Mouse (Mus musculus) megakaryocyte, embryonic 14.5 days (primary cell): ENCODE data around the gene Jhy. TPM values are rescaled to one million over a fixed set of nuclear protein-coding genes. Genes with fewer than 3 reads are reported as not detected.

Experiments
- H3K27me3 ChIP-seq: replicated peaks from 2 replicates; pipeline ENCODE3; 2012; ENCODE audit warnings: inconsistent platforms
- H3K36me3 ChIP-seq: replicated peaks from 2 replicates; pipeline ENCODE3; 2012; ENCODE audit warnings: low read length, inconsistent platforms, mixed read lengths
- H3K4me1 ChIP-seq: 2 replicates; pipeline ENCODE4 v1.6.1; 2012; ENCODE audit warnings: inconsistent platforms
- H3K4me3 ChIP-seq: replicated peaks from 2 replicates; pipeline ENCODE3; 2012; ENCODE audit warnings: moderate library complexity, mild to moderate bottlenecking, inconsistent platforms
- H3K9me3 ChIP-seq: 2 replicates; pipeline ENCODE4 v1.6.1; 2012; ENCODE audit warnings: inconsistent platforms
- FLI1 ChIP-seq: IDR thresholded peaks from 2 replicates; pipeline ENCODE4 v1.6.1; 2012; ENCODE audit warnings: low read length, inconsistent platforms, mixed read lengths
- GATA1 ChIP-seq: IDR thresholded peaks from 3 replicates; pipeline ENCODE4 v1.6.1; 2012; ENCODE audit warnings: mixed read lengths, low read length, inconsistent platforms, borderline replicate concordance
- polyA plus RNA-seq: library from polyadenylated mRNA; stranded (reverse); fragments of >175 nt; gene quantifications from 2 replicates; pipeline ENCODE4 v1.2.3, GENCODE M21; 2012; ENCODE audit warnings: low replicate concordance; ENCODE audit not compliant: insufficient read depth

The Jhy gene
- polyA plus RNA-seq, 1 experiment = 1.1 TPM

DNA sequence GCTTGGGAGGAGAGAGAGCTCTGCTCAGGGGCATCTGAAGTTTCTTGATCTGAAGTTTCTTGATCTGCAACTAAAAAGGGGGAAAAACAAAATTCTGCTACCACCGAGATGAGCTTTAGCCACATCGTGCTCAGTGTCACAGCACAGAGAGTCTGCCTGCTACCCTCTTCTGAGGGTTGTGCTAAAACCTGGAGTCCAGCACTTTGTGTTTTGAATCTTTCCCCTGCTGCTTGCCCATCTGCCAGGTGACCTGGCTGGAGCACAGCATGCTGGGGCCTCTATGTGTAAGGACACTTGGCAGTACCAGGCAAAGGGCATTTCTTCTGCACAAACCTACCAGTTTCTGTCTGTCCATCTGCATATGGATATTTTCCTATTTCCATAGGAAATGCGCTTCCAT lies 20.4 kb upstream of the Jhy start:
- Histone ChIP-seq H3K27me3 (peaks cover 18% of the 10 kb centered on the region), H3K9me3 (no peaks in the 10 kb centered on the region), H3K4me3 (no peak overlapping the region), H3K4me1 (no peaks in the 10 kb centered on the region), H3K36me3 (peaks cover 5% of the 10 kb centered on the region)
- TF ChIP-seq FLI1 (no peak), GATA1 (no peak)

DNA sequence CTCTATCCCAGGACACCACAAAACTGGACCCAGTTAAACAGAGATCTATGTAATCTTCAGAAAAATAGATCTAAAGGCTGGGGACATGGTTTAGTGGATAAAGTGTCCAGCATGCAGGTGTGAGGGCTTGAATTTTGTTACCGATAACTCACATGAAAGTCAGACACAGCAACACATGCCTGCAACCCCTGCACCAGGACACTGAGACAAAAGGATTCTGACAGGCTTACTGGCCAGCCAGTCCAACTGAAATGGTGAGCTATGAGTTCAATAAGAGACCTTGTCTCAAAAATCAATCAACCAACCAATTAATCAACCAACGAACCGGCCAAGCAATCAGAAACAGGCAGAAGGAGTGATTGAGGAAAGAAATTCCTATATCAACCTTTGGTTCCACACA lies 19.8 kb upstream of the Jhy start:
- H3K36me3 ChIP-seq = peaks cover 5% of the 10 kb centered on the region
- no peak overlapping the region for H3K4me3 ChIP-seq
- H3K27me3 ChIP-seq = peaks cover 18% of the 10 kb centered on the region
- TF ChIP-seq GATA1 (no peak), FLI1 (no peak)
- no peaks in the 10 kb centered on the region for H3K9me3 ChIP-seq
- no peaks in the 10 kb centered on the region for H3K4me1 ChIP-seq

DNA sequence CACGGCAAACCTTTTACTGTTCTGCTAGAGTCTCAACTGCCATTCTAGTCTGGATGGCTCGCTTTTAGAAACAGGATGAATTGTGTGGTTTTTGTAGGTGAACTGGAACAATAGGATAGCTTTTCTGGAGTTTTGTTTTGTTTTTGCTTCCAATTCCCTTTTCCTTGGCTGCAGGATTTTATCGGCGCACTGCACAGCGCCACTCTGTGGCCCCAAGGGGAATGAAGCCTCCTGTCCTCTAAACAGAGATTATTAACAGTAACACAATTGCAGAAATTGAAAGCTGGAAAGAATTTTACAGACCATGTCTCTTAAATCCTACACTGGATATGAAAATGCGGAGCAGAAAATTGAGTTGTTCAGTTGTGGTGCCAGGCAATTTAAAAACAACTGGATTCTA lies 18.6 kb upstream of the Jhy start:
- Histone ChIP-seq H3K9me3 (0 out of 2 replicates have a peak, but pooled peaks cover 3% of the 10 kb centered on the region), H3K36me3 (peaks cover 9% of the 10 kb centered on the region), H3K4me1 (no peaks in the 10 kb centered on the region), H3K4me3 (no peak overlapping the region), H3K27me3 (peaks cover 16% of the 10 kb centered on the region)
- TF ChIP-seq GATA1 = no peak
- TF ChIP-seq FLI1 = no peak

DNA sequence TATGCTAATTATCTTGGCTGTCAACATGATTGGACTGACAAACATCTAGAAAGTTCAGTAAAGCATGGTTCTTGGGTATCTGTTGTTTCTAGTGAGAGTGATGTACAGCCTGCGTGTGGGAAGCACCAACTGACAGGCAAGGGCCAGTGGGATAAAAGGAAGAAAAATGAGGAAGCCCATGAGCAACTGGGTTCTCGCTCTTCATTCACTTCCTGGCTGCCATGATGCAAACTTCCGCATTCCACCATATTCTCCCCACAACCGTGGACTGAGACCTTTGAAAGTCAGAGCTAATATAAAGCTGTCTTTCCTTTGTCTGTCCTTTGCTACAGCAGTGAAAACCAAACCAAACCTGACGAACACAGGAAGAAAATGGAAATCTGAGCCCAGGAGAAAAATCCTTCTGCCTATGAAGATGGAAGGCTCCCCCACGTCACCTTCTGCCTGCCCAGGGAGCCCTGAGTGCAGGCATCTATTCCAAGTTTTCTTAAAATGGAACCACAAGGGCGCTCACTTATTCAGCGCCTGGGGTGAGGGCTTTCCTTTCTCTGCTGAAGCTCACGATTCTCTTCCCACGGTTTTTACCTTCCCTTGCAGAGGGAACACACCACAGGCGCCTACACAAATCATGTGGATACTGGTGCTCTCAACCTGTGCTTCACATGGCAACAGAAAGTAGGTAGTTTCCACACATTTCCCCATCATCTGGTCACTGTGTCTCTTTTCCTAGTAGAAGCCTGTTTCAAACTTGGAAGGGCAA lies 10.3 kb upstream of the Jhy start:
- Histone ChIP-seq H3K4me3 (no peak overlapping the region), H3K27me3 (peaks cover 17% of the 10 kb centered on the region), H3K4me1 (no peaks in the 10 kb centered on the region), H3K36me3 (peaks cover 50% of the 10 kb centered on the region), H3K9me3 (peaks cover 22% of the 10 kb centered on the region)
- TF ChIP-seq GATA1 (no peak), FLI1 (no peak)

DNA sequence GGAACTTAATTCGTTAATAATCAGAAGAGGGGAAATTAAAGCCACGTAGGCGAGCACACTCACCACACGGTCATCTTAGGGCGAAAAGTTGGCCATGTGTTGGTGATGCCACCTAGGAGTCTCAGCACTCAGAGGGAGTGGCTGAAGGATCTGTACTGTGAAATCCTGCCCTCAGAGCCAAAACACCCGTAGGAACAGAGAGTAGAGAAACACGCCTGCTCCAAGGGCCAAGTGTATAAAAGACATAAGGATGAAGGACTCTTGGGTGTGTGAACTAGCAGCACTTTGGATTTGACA lies 448 bp upstream of the Jhy start:
- Histone ChIP-seq H3K36me3 (peaks cover 6% of the 10 kb centered on the region), H3K9me3 (peaks cover 17% of the 10 kb centered on the region), H3K4me3 (no peak overlapping the region), H3K4me1 (peaks cover 19% of the 10 kb centered on the region), H3K27me3 (peaks cover 51% of the 10 kb centered on the region)
- TF ChIP-seq GATA1 (no peak), FLI1 (no peak)

DNA sequence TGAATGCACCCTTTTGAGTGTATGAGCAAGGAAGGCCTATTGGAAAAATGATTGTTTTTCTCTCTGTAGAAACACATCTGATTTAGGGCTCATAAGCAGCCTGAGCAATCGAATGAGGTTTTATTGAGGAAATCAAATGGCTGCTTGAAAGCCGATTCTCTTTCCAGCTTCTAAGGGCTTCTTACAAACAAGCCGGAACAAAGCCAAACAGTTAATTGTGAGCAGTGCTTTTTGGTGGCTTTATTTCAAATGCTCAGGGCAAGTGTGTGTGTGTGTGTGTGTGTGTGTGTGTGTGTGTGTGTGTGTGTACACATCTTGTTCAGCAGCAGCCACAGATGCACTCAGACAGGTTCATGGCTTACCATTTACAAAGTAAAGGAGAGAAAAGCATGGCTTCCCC lies 2.5 kb downstream of the Jhy start:
- H3K27me3 ChIP-seq = peaks cover 53% of the 10 kb centered on the region
- peaks cover 15% of the 10 kb centered on the region for H3K4me1 ChIP-seq
- no peak overlapping the region for H3K4me3 ChIP-seq
- TF ChIP-seq GATA1 (no peak), FLI1 (no peak)
- H3K9me3 ChIP-seq = peaks cover 13% of the 10 kb centered on the region
- H3K36me3 ChIP-seq = no peaks in the 10 kb centered on the region

DNA sequence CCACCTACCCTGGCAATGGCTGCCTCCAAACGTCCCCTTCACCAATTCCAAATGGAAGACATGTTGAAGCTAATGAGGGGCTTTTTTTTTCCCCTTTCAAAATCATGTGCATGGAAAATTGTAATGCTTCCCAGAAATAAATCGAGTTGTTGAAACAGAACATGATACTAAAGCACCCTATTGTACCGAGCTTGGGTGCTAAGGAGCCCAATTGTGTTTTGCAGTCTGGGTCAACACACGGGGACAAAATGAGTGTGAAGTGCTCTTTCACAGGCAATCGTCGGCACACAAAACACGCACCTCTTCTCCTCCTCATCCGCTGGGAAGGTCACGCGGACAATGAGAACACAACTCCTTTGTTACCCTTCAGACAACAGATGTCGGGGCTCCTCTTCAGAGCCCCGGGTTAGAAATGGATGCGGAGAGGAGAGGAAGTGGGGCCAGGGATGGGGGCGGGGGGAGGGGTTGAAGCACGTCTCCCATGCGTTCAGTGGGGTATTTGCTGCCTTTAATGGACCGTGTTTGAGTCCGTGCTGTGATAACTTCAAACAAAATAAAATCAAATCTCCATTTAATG lies 14.8 kb downstream of the Jhy start:
- no peaks in the 10 kb centered on the region for H3K36me3 ChIP-seq
- no peaks in the 10 kb centered on the region for H3K9me3 ChIP-seq
- TF ChIP-seq FLI1 (no peak), GATA1 (no peak)
- peaks cover 21% of the 10 kb centered on the region for H3K27me3 ChIP-seq
- peaks cover 6% of the 10 kb centered on the region for H3K4me1 ChIP-seq
- no peak overlapping the region for H3K4me3 ChIP-seq

DNA sequence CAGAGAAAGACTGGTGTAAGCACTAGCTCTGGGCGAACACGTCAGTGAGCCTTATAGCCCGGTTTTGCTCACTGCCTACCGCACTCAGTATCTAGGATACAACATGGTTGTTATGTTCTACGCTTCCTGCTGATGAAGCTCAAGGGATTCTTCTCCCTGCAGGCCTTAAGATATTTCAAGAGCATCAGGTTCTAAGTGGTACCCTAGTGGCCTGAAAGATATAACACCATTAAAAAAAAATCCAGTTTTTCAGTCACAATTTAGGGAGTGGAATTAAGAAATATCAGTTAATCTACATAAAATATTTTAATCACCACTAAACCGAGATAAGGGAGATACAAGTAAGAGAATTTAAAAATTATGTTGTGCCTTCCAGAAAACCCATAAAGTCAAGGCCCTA lies 15.4 kb downstream of the Jhy start:
- Histone ChIP-seq H3K4me1 (peaks cover 5% of the 10 kb centered on the region; the same call in 1 of the 2 replicates), H3K9me3 (no peaks in the 10 kb centered on the region), H3K4me3 (no peak overlapping the region), H3K36me3 (no peaks in the 10 kb centered on the region), H3K27me3 (peaks cover 25% of the 10 kb centered on the region)
- no peak for TF ChIP-seq GATA1
- no peak for TF ChIP-seq FLI1

DNA sequence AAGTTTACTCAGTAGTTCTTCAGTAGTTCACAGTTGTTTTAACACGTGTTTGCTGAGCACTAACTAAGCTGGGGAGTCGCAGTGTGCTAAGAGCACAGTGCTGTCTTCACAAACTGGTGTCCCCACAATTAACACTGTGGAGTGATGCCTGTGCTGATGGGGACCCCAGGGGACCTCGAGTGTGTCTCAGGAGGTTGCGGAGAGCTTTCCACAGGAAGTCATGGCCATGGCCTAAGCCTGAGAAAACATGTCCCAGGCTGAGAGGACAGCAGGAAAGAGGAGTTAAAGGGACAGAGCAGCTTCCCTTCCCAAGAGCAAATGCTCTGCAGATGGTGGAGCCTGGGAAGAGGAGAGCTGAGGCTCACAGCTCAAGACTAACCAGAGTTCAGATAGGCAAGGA lies 16.8 kb downstream of the Jhy start:
- TF ChIP-seq GATA1 = no peak
- no peak for TF ChIP-seq FLI1
- Histone ChIP-seq H3K9me3 (no peaks in the 10 kb centered on the region), H3K27me3 (peaks cover 27% of the 10 kb centered on the region), H3K4me1 (peaks cover 5% of the 10 kb centered on the region; the same call in 1 of the 2 replicates), H3K36me3 (no peaks in the 10 kb centered on the region), H3K4me3 (no peak overlapping the region)

DNA sequence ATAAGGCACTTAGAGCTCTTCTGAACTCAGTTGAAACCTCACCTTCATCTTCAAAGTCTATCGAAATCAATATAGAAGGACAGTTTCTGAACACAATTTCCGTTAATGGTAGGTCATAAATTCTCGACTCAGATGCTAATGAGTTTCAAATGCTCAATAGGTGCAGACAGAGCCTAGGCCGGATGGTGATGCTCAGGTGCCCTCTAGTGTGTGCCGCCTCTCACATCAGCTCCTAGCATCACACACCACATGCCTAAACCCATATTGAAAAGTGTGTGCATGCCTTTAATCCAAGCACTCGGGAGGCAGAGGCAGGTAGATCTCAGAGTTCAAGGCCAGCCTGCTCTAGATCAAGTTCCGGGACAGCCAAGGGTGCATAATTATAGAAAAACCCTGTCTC lies 26.5 kb downstream of the Jhy start:
- Histone ChIP-seq H3K9me3 (no peaks in the 10 kb centered on the region), H3K27me3 (peaks cover 2% of the 10 kb centered on the region), H3K4me1 (no peaks in the 10 kb centered on the region), H3K36me3 (no peaks in the 10 kb centered on the region), H3K4me3 (no peak overlapping the region)
- TF ChIP-seq GATA1 (no peak), FLI1 (no peak)

DNA sequence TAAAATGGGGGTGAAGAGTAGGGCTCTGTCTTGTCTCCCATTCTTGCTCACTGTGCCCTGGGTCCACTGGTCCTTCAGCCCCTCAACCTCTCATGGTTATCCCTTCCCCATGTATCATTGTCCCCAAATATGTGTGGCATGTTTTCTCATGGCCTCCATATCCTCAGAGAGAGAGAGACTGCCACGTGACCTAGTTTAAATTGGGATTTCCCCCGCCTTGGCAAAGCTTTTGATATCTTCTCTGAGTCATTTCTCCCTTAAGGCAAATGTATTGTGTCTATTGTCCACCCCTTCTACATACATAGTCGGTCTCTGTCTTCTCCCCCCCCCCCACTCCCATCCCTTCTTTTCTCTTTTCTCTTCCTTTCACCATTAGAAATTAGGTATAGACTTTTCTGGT lies 30.6 kb downstream of the Jhy start:
- Histone ChIP-seq H3K9me3 (no peaks in the 10 kb centered on the region), H3K4me3 (no peak overlapping the region), H3K27me3 (peaks cover 5% of the 10 kb centered on the region), H3K4me1 (no peaks in the 10 kb centered on the region), H3K36me3 (no peaks in the 10 kb centered on the region)
- TF ChIP-seq FLI1 (no peak), GATA1 (no peak)
